Mouse (Mus musculus): ENCODE measurements around the gene Zfp872.

Zfp872 gene

DNA sequence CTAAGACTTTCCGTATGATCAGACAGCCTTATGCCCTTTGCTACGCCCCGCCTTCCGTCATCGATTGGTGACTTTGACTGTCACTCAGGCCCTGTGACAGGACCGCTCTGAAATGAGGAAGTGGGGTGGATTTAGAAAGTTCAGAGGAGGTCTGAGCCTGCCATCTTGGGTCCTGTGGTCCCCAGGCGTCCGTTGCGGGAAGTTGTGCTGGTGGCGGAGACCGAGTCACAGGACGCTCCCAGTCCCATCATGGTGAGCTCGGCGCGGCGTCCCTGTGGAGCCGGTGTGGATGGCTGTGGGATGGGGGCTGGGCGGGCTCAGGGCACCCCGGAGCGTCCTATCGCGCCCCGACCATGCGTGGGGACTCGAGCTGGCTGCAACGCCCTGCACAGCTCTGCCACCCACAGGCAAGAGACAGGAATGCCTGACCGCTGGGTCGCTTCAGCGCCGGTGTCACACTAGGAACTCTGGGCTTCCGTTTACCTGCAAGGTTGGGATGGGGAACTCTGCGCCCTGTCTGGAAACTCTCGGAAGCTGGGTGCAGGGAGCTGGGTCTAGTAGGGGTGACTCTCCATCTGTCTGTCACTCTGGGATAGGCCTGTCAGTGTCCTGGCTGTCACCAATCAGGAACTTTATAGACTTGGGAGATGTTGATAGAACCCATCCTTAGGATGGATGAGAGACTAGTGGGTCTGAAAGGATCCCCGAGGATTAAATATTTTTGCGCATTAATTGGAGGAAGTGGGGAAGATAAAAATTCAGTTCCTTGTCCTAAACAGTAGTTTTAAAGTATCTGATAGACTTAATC is 37.9 kb downstream of the Zfp872 start, which contains the start of gene Zfp809:
Zfp809 (plus strand) TSS at position 134 of the 808 bp plus-strand sequence.
- ChIA-PET POLR2A (interaction anchor here (0.6 to 4.2 kb wide), 48 partner anchors 7 to 680 kb away, joined by 3 to 40 read pairs (median 5); partner anchors contain the start of genes Anln (in 3 of the 4), Pigyl (in 3 of the 4), Zfp599 (in 3 of the 4) and Zfp872 (in 2 of the 4)), CTCF (interaction anchor here in 3 of 4 experiments (0.5 to 1.9 kb wide), 13 partner anchors 9 to 128 kb away, joined by 3 to 15 read pairs (median 3); partner anchors contain the start of gene Pigyl (in 1 of the 3))

DNA sequence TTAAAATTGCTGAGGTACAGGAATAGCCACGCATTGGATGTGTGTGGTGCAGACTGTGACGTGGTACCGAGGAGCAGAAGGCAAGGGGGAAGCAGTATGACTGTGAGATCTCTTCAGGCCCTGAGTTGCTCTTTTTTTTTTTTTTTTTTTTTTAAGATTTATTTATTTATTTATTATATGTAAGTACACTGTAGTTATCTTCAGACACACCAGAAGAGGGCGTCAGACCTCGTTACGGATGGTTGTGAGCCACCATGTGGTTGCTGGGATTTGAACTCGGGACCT is 38.4 kb downstream of the Zfp872 start:
- CTCF ChIA-PET = interaction anchor here in 3 of 4 experiments (0.5 to 1.9 kb wide), 8 partner anchors 10 to 128 kb away, joined by 3 to 15 read pairs (median 4); partner anchors contain the start of gene Pigyl (in 1 of the 3)
- POLR2A ChIA-PET = interaction anchor here (0.6 to 4.2 kb wide), 52 partner anchors 8 to 680 kb away, joined by 3 to 40 read pairs (median 5); partner anchors contain the start of genes Anln (in 3 of the 4), Pigyl (in 3 of the 4), Zfp599 (in 3 of the 4) and Zfp872 (in 2 of the 4)

DNA sequence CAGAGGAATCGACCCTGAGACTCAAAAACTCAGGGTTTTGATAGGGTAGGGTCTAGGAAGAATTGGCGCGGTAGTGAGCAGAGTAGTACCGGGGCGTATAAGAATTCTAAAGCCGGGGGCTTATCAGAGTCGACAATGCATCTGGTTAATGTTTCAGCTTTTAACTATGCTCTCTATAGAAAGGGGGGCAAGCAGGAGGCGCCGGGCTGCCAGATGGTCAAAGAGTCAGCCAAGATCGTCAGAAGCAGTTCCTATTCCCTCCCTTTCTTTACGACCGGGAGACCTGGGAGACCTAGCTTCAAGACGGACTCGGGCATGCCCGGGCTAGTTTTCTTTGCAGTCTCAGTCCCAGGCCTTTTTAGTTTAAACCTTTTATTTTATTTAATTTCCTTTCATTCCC is 39.0 kb downstream of the Zfp872 start:
- CTCF ChIA-PET = interaction anchor here in 3 of 4 experiments (0.5 to 1.4 kb wide), 4 partner anchors 10 to 279 kb away, joined by 3 to 4 read pairs (median 3); no protein-coding TSS in a partner anchor
- POLR2A ChIA-PET = interaction anchor here in 3 of 4 experiments (0.6 to 4.2 kb wide), 37 partner anchors 8 to 801 kb away, joined by 3 to 40 read pairs (median 4); partner anchors contain the start of genes Zfp599 (in 3 of the 3), Pigyl (in 2 of the 3), 9530077C05Rik (in 1 of the 3) and Anln (in 1 of the 3)

DNA sequence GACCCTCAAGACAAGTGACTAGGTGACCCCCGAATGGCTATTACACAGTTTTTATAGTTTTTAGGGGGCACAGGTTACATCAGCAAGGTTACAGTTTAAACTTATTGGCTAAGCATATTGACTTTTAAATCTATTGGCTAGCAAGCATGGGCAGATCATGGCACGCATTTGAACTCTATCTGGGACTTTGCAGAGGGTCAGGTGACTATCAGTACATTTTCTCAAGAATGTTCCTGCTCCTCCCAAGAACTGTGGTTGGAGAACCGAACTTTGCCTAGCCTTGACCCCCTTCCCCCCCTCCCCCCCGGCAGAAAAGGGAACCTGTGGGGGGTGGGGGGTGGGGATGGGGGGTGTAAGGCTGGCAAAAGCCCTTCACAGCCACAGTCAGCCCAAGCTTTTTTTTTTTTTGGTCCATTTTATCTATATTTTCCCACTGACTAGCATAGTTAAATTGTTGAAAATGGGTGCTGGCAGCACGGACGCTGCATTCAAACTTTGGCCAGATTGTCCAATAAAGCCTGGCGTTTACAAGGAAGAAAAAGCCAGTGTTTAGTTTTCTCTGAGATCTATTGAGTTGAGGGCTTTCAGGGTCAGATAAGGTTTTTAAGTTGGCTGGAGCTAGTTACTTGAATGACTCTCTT is 41.6 kb downstream of the Zfp872 start:
- ChIA-PET CTCF (interaction anchor here in 2 of 4 experiments (0.6 to 1.3 kb wide), 2 partner anchors 266 to 267 kb away, joined by 3 to 4 read pairs; no protein-coding TSS in a partner anchor), POLR2A (interaction anchor here in 3 of 4 experiments (0.6 to 3.3 kb wide), 8 partner anchors 9 to 165 kb away, joined by 3 to 17 read pairs (median 4); partner anchors contain the start of genes Zfp599 (in 1 of the 3) and Zfp872 (in 1 of the 3))

DNA sequence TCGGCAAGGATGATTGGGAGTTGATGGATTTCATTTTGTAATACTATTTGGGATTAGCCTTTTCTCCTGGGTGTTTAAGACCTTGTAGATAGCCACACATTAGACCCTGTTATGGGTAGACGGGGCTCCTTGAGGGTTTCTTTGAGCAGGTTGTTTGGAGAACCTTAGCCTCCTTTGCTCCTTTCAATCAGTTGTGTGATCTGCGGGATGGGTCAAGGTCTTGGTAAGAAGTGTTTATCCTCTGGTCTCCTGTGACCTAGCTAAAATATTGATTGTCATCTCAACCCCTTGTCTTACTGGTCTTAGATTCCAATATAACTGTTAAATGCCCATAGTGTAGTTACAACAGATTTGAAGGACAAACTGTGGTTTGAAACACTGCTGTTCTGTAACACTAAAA is 42.2 kb downstream of the Zfp872 start:
- CTCF ChIA-PET = interaction anchor here in 2 of 4 experiments (0.6 to 2.7 kb wide), 5 partner anchors 38 to 268 kb away, joined by 3 to 8 read pairs (median 3); partner anchors contain the start of gene 9530077C05Rik (in 1 of the 2)
- POLR2A ChIA-PET = interaction anchor here in 3 of 4 experiments (0.6 to 3.3 kb wide), 13 partner anchors 9 to 197 kb away, joined by 3 to 17 read pairs (median 4); partner anchors contain the start of genes Zfp599 (in 1 of the 3) and Zfp872 (in 1 of the 3)

DNA sequence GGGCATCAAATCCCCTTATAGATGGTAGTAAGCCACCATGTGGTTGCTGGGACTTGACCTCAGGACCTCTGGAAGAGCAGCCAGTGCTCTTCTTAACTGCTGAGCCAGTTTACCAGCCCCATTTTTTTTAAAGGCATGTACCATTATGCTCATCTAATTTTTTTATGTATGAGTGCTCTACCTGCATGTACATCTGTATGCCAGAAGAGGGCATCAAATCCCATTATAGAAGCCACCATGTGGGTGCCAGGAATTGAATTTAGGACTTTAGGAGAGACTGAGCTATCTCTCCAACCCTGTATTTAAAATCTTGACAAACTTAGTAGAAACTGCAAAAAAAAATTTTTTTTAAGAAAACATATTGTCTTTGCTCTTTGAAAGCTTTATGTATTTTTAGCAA is 42.7 kb downstream of the Zfp872 start:
- ChIA-PET POLR2A (interaction anchor here in 3 of 4 experiments (0.6 to 3.3 kb wide), 15 partner anchors 9 to 197 kb away, joined by 3 to 17 read pairs (median 4); partner anchors contain the start of genes Pigyl (in 2 of the 3) and Zfp599 (in 1 of the 3)), CTCF (interaction anchor here in 3 of 4 experiments (0.6 to 2.7 kb wide), 9 partner anchors 29 to 265 kb away, joined by 3 to 8 read pairs (median 3); partner anchors contain the start of genes 9530077C05Rik (in 1 of the 3) and Zfp599 (in 1 of the 3))

DNA sequence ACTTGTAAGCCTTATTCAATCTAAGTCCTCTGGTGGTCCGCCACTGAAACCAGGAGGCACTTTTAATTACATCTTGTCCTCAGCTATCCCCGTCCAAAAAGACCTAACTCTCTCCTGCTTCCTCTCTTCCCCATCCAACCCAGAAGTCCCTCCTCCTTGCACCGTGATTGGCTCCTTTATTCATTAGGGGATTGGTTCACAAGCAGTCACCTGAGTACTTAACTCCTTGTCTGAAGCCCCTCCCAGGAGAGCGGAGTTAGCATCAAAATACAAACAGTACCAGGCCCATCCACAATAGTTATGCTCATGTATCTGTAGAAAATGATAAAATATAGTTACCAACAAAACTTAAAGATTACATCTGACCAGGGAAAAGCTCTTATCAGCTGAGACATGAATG is 52.1 kb downstream of the Zfp872 start:
- CTCF ChIA-PET = no interaction called here
- POLR2A ChIA-PET = interaction anchor here (0.6 to 2.6 kb wide), 26 partner anchors 8 to 1362 kb away, joined by 3 to 14 read pairs (median 4); partner anchors contain the start of genes Zfp599 (in 2 of the 4), Anln (in 1 of the 4) and Zfp809 (in 1 of the 4)

DNA sequence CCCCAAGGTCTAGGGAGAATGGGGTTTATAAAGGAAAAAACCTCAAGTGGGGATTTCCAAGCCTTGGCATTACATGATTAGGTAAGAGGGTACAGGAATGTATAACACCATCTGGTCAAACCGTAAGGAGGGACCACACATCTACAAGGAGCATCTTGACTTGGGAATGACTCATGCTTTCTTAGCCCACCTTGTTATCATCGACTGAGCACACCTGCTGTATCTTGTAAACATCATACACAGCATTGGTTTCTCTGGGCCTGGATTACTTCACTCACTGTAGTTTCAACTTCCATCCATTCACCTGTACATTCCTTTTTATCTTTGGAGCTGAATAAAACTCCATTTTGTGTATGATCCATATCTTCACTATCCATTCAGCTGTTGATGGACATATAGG is 56.4 kb downstream of the Zfp872 start:
- ChIA-PET CTCF (interaction anchor here in 1 of 4 experiments (0.6 kb wide), 1 partner anchor 15 kb away, joined by 5 read pairs; the partner anchor contains the start of gene Zfp599), POLR2A (interaction anchor here in 3 of 4 experiments (0.9 to 3.3 kb wide), 12 partner anchors 9 to 108 kb away, joined by 3 to 17 read pairs (median 4); partner anchors contain the start of gene Zfp599 (in 3 of the 3))

Data from embryonic stem cell, embryonic (primary cell).